Mouse (Mus musculus) kidney, adult 18-20 months (tissue): ENCODE results near the gene Ppp1r13b.

ENCODE experiments used
- DNase-seq: peaks from one replicate; pipeline ENCODE4 v3.0.0; 2021

Ppp1r13b gene

DNA sequence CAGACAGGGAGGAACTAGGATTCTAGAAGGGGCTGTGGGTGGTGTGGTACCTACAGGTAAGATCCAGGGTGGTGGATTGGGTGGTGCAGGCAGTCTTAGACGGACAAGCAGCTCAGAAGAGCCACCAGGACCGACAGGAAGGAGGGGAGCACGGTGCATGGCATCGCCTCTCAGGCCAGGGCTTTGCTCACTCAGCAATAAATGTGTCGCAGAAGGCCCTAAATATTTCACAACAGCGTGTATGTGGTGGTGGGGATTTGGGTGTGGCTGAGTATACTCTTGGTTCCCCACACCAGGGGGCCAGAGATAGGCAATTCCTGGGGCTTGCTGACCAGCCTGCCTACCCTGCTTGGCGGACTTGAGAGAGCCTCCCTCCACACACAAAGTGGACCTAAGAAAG lies 87.2 kb downstream of the Ppp1r13b start:
- no peak for DNase-seq

DNA sequence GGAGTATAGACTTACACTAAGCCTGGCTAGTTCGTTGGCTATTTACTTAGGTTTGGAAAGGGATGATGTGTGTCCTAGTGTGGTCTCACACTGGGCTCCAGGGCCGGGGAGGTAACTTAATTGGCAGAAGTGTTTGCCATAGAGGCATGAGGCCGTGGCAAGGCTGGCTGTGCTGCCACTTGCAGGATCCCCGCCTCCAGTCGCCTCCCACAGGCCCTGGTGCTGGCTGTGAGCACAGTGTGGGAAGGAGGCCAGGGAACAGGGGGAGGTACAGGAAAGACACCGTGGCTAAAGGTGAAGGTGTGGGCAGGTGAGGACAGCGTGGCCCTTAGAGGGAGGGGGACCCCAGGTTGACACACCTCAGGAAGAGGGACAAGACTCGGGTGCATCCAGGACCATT lies 88.0 kb downstream of the Ppp1r13b start:
- DNase-seq, result peak; percentile 66

DNA sequence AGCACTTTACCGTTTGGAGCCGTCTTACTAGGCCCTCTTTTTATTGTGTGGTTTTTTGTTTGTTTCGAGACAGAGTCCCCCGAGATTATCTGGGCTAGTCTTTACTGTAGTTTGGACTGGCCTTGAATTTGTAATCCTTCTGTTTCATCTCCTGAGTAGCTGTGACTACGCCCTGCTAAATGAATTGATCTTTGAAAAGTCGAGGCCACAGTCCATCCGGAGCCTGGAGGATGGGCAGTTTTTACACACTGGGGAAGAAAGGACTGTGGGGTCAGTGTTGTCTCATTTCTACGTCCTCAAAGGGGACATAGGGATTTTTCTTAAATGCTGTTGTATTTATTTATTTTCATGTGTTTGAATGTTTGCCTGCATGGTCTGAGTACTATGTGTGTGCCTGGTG lies 89.9 kb downstream of the Ppp1r13b start:
- DNase-seq, result no peak

DNA sequence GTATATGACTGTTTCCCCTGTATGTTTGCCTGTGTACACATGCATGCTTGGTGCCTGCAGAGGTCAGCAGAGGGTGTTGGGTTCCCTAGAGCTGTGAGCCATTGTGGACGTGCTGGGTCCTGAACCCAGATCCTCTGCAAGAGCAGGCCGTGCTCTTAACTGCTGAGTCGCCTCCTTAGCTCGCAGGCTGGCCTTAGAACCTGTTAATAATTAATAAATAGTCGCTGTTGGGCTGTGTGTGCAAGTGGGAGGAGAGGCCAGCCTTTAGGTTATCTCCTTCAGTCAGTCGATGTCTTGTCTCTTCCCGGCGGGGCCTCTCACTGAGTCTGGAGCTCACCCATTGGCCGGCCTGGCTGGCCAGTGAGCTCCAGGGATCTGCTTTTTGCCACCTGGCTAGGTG lies 90.9 kb downstream of the Ppp1r13b start:
- DNase-seq, result peak; percentile 38

DNA sequence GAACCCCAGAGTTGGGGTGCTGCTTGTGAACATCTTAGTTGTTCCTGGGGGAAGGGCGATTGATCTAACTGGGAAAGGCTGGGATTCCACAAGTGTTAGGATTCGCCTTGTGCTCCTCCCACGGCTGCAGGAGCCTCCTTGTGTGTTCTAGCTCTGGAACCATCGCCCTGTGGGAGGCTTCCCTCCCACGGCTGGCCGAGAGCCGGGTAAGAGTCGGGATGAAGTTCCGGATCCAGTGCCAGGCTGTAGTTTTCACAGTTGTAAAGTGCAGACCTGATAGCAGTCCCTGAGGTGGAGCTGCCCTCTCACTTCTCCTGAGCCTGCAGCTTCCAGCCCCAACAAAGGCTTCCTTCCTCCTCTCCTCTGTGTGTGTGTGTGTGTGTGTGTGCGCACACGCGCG lies 91.4 kb downstream of the Ppp1r13b start:
- DNase-seq, result peak; percentile 42

DNA sequence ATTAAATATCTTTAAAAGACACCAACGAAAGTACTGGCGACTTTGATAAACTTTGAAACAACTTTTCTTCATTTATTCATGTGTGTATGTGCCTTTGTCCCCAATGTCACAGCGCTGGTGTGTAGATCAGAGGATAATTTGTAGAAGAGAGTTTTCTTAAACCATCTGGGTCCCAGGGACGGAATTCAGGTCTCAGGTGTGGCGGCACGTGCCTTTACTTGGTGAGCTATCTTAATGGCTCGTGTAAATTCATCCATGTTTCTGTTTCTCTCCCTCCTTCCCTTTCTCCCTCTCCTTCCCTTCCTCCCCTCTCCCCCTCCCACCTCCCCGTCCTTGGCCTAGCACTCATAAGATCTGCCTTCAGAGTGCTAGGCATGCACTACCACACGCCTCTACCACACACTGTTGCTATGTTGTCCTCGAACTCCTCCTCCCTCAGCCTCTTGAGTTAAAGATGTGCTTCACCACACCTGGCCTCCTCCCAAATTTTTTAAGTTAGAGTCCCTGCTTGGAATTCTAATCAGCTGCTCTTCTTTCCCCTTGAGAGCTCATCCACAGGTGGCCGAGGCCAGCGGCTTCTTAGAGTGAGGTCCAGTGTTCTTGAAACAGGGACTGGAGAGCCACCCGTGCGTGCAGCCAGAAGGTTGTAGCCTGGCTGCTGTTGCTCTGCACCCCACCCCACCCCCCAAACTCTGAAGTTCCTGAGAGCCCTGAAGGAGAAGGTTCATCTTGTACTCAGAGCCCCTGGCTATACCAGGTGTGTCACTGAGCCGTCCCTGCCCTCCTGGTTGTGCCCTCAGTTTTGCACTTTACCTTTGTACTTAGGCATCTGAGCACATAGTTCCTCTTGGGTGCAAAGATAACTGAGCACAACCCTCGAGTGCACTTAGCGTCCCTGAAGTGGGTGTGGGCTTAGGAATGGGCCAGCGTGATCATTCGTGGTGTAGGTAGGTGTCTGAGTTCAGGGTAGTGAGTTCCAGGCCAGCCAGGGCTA lies 92.8 kb downstream of the Ppp1r13b start:
- peak; percentile 47 for DNase-seq

DNA sequence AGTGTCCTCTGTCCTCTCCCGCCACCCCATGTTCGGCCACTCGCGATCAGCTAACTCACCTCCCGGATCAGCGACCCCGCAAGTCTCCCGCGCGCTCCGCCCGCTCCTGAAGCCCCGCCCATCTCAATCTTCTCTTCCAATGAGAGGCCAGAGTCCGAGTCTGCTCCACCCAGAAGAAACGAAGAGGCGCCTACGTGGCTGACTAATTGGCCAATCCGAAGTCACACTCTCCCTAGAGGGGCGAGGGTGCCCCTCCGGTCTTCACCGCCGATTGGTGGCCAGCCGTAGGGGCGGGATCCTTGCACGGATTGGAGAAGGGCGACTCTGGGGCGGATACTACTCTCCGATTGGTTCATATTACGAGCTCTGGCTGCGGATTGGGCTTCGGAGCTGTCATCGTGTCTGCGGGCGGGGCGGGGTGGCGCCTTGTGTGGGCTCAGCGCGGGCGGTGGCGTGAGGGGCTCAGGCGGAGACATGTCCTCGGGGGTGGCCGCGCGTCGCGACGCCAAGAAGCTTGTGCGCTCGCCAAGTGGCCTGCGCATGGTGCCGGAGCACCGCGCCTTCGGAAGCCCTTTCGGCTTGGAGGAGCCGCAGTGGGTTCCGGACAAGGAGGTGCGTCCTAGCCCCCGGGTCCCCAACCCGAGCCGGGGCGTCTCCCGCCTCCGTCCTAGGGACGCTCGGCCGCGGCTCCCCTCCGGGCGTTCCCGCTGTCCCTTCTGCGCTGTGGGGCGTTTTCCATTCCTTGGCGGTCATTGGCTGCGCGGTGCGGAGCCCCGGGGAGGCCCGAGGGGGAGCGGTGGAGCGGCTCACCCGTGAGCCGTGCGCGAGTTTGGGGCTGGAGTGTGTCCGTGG lies 93.9 kb downstream of the Ppp1r13b start, which contains the start of the genes Xrcc3 and Zfyve21:
Gene Xrcc3, minus strand, starts transcription at position 108 of the 852 bp plus-strand sequence.
Gene Zfyve21, plus strand, starts transcription at position 405 of the 852 bp plus-strand sequence.
- DNase-seq, result peak; percentile 95

DNA sequence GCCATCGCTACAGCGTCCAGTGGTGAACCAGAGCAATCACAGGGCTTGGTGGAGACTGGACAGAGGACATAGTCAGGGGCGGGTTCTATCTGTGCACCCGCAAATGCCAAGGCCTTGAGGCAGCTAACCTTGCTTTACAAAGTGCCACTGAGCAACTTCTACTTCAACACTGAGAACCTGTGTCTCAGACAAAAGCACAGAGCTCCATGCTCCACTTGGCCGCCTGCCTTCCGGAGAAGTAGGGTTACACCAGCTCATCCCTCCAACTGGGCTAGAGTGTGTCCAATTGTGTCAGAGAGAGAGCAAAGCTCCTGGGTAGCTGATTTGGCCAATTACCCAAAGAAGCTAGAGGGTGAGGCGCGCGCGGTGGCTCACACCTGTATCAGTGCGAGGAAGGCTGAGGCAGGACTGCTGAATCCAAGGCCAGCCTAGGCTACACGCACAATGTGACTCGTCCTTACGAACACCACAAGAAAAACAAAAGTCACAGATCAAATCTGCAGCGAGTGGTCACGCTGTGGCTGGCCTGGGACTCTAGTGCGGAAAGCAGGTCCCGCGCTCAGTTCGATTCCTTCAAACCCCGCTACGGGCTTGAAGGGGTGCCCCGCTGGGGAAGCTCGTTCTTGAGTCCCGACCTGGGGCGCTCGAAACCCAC lies 94.7 kb downstream of the Ppp1r13b start:
- DNase-seq, result no peak

DNA sequence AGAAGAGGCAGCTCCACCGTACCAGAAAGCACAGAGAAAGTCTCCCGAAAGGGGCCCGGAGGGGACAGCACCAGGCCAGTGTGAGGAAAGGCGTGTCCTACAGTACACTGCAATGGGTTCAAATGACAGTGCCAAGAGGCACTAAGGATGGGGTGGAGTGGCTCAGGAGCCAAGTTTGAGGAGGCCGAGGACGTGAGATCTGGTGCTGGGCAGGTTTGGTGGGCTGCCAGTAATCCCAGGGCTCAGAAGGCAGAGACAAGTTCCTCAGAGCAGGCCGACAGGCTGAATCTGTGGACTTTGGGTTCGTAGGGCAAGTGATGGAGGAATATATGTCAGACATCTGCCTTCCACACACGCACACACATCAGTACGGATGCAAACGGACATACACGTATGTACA lies 95.3 kb downstream of the Ppp1r13b start:
- DNase-seq, result no peak

DNA sequence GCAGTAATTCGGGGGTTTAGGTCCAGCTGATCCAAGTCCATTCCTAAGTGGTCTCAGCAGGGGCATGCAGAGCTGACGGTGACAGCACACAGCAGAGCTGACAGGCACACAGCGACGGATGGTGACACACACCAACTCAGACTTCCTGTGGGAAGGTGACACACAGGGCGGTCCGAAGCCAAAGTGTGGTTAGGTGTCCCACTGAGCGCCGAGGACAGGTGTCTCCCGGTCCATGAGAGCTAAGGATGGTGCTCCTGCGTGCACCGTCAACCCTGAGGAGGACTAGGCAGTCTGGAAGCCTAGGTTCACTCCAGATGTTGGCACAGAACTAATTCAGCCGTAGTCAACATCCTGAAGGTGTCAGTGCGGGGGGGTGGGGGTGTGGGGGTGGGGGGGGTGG lies 95.8 kb downstream of the Ppp1r13b start:
- no peak for DNase-seq

DNA sequence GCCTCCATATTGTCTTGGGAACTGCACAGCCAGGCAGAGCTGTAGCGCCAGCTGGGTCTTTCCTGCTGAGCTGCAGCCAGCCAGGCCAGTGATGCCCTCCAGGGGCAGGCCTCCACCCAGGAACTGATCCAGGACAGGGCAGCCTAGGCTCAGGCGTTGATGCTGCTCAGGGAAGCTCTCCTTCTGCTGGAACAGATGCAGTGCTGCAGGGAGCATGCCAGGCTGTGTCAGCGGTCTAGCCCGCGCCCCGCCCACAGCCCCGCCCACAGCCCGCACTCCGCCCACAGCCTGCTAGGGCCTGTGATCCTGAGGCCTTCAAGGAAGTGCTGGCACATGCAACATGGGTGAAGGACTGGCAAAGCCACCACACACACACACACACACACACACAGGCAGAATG lies 98.1 kb downstream of the Ppp1r13b start:
- peak; percentile 76 for DNase-seq

DNA sequence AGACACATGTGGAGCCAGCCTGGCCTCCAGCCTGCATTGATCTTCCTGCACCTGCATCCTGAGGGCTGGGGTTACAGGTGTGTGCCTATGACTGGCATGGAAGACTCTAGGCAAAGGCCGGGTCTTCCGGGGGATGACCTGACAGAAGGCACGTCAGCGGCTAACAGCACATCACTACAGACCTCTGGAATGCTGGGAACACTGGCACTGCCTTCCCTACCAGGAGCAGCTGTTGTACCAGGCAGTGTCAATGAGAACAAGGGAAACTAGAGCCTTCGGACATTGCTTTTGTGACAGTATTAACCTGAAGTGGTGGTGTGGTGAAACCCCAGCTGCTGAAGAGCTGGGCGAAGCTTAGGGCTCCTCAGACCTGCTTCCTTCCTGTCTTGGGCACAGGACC lies 99.1 kb downstream of the Ppp1r13b start:
- no peak for DNase-seq

DNA sequence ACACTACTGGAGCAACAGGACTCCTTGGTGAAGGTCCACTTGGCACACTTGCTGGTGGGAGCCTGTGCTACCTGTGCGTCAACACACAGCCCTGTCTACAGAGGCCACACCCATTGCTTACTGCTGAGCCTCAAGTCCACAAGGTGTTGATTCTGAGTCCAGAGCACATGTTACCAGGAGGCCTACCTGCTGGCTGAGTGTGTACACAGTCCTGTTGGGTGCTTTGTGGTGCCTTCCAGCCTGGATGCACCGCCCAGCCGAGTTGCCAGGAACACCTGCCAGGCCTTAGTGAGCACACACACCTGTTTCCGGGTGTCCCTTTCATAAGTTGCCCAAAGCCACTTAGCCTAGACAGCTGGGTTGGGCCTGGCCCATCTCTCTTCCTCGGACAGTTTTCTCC lies 104.4 kb downstream of the Ppp1r13b start:
- no peak for DNase-seq

DNA sequence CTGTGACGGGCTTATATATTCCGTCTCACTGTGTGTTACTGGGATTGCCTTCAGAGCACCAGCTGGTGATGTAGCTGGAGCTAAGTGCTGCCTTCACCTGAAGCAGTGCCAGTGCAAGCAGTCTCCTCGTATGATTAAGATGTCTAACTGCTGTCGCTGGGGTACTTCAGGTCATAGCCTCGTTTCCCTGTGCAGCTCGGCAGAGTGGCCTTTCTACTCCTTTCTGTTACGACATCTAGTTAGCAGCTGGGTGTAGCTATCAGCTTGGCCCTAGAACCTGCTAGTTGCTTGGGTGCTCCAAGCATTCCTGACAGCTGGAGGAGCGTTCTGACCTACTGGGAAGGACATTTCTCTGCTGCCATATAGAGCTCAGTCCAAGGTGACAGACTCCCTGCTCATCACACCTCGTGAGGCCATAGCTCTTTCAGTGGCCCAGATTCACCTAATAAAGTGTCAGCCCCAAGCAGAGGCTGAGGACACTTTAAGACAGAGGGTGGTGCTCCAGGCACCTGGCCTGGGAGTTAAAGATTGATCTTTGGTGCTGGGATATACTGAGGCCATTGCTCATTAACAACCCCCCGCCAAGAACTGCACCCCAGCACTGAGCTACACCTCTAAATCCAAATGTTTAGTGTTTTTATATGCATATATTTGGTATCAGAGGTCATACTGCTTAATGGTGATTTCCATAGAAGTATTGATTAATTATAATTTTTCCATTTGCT lies 107.3 kb downstream of the Ppp1r13b start:
- peak; percentile 47 for DNase-seq

DNA sequence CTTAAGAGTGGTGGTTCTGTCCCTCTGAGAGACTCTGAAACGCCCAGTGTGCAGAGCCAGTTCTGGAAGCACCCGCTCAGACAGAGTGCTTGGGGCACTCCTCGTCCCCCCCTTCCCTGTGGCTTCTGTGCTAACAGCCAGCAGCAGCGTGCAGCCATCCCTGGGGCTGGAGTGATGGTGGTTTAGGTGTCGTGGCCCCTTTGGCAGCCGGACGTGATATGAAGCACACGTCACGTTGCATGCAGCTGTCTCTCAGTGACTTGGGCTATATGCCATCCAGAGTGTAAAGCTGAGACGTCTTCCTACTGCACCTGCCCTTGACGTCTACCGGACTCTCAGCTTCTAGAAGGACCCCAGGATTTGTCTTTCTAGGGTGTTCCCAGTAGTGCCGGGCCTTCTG lies 109.4 kb downstream of the Ppp1r13b start:
- DNase-seq, result no peak

DNA sequence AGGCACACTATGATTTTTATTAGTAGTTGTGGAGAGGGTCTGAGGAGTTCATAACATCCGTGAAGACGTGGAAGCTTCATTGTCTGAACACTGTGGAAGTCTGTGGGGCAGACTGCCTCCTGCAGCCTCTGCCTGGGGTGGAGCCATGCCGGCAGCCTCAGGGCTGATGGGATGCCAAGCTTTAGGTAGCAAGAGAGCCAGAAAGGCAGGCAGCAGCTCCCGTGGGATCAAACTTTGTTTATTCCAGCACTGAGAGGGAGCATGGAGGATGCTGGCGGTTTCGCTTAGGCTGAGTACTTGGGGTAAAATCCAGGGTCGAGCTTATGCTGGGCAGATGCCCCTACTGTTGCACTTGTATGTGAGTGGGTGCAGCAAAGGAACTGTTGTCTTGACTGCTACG lies 110.7 kb downstream of the Ppp1r13b start:
- no peak for DNase-seq

DNA sequence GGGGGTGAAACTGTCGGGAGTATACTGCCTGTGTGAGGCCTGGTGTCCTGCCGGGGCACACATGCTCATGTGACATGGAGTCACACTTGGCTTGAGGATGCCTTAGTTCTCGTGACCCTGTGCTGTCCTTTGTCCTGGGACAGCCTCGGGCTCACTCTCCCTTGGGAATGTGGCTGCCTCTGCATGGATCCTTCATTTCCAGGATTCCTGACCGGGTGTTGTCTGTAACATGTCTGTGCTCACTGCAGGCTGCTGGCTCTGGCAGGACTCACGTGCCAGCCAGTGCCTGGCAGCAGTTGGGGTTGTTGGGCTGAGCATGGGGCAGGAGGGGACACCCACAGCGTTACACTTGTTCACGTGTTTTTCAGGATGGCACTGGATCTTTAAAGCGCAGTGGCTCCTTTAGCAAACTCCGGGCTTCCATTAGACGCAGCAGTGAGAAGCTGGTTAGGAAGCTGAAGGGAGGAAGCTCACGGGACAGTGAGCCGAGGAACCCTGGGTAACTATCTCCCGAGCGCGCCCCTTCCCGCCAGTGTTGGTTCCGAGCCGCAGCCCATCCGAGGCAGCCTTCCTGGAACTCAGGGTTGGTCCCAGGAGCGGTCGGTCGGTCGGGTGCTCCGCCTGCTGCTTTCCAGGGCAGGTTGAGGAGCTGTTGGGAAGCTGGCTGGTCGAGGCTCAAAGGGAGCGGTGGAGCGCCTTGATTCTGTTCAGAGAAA lies 112.6 kb downstream of the Ppp1r13b start:
- peak; percentile 64 for DNase-seq

DNA sequence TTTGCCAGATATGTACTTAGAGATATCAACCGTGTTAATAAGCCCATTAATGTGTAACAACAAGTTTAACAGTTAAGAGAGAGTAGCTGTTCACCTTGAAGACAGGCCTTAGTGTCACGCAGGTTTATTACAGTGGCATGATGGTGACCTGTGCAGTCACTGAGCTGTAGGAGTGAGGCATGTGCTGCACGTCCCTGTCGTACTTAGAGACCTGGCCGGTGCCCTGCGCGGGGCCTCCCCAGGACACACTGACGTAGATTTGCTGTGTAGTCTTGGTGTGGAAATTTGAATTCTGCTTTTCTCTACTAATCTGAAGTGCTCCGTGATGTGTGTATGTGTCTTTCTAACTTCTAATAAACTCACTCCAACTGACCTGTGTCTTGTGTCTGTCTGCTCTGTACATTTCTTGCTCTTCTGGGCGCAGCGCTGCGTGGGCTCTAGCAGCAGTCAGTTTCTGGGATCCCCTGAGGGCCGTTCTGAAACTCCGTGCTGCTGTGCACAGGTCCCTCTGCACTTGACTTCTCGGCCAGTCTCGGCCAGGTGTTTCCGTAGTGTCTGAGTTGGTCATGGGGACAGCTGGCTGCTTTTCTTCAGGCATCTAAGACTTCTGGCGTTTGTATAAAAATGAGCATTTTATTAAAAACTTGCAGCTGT lies 113.3 kb downstream of the Ppp1r13b start:
- no peak for DNase-seq

DNA sequence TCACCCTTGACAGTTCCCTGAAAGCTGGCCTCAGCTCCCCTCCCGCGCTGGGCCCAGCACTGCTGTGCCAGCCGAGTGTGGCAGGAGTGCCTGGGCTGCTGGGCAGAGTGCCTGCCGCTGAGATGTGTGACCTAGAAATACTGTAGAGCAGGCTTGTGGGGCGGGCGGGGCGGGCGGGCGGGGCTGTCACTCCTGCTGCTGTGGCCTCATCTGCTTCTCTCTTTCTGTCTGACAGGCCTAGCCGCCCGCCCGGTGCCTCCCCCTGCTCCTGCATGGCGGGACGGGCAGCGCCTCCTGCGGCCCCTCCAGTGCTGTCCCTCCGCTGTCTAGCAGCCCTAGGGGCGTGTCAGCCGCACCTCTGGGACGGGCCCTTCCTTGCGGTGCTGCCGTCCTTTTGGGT lies 113.8 kb downstream of the Ppp1r13b start:
- peak; percentile 79 for DNase-seq

DNA sequence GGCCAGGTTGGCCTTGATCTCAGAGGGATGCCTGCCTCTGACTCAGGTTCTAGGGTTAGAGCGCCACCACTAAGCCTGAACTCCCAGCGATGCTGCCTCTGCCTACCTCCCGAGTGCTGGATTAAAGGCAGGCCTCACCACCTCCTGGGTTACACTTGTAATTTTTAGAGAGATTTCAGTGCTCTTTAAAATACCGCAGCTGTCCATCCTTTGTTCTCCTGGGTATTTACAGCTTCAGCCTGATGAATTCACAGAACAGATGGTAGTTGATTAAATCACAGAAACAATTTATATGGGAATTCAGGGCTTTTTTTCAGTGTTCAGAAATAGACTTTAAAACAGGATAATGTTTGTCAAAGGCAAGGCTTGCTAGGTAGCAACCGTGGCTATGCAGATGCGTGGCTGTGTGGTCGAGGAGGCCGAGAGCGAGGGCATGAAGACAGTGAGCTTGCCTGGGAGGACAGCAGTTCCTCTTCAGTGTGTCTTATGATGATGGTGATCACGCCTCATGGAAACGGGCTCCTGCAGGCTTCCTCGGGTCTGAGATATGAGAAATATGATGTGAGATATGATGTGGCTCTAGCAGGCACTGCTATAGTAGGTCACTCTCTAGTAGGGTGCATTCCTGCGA lies 116.3 kb downstream of the Ppp1r13b start:
- DNase-seq, result no peak

DNA sequence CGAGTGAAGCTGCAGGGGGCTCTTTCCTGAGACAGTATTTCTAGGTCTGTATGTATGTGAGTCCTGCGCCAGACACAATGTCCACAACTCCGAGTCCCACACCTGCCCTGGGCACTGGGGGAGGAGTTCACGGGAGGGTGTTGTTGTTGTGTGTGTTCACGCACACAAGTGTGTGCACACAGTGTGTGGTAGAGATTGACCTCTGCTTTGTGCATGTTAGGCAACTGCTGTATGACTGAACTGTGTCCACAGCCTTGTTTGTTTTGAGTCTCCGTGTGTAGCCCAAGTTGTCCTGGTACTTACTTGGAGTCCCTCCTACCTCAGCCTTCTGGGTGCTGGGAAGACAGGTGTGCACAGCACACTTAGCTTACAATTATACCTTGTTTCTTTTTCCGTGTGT lies 117.3 kb downstream of the Ppp1r13b start:
- DNase-seq, result no peak
